Mouse (Mus musculus) 3T3-L1 (cell line): Measurements from ENCODE around the gene Rpsa.
"Not testable (repeated sequence)": the region's sequence is repeated elsewhere in the genome, so short reads cannot be mapped to it uniquely, and the experiment has no call there.

ENCODE experiments used
- DNase-seq: peaks from one replicate; pipeline ENCODE4 v3.0.0-alpha.2; 2015; ENCODE audit warnings: low read depth, low spot score

Gene Rpsa

GRCm38 (mm10) chr9:120127538-120128251, at the start of gene Rpsa:
TSS of gene Rpsa (plus strand) at chr9:120127689.
- DNase-seq, result peak; percentile 98

GRCm38 (mm10) chr9:120078241-120078640, 49.2 kb upstream of the Rpsa start:
- no peak for DNase-seq

GRCm38 (mm10) chr9:120079901-120080300, 47.6 kb upstream of the Rpsa start:
- no peak for DNase-seq

GRCm38 (mm10) chr9:120080546-120081108, 46.9 kb upstream of the Rpsa start:
- DNase-seq, result peak; percentile 16

- DNase-seq, result peak; percentile 9
These were observed 46.2 kb upstream of the Rpsa start for GRCm38 (mm10) chr9:120081247-120081646.

- no peak for DNase-seq
These were observed 45.5 kb upstream of the Rpsa start for GRCm38 (mm10) chr9:120081967-120082366.

GRCm38 (mm10) chr9:120082691-120083090, 44.8 kb upstream of the Rpsa start:
- DNase-seq, result no peak

- no peak for DNase-seq
These were observed 44.2 kb upstream of the Rpsa start for GRCm38 (mm10) chr9:120083158-120083894.

GRCm38 (mm10) chr9:120084406-120084805, 43.1 kb upstream of the Rpsa start:
- DNase-seq, result no peak

- DNase-seq, result no peak
These were observed 38.4 kb upstream of the Rpsa start for GRCm38 (mm10) chr9:120089125-120089524.

- no peak for DNase-seq
These were observed 36.4 kb upstream of the Rpsa start for GRCm38 (mm10) chr9:120091086-120091485.

GRCm38 (mm10) chr9:120091696-120092238, 35.7 kb upstream of the Rpsa start, which contains the start of gene Ccr8:
TSS of gene Ccr8 (plus strand) at chr9:120092114.
- DNase-seq, result no peak

GRCm38 (mm10) chr9:120093701-120094100, 33.8 kb upstream of the Rpsa start:
- DNase-seq, result no peak

- no peak for DNase-seq
These were observed 31.6 kb upstream of the Rpsa start for GRCm38 (mm10) chr9:120095886-120096285.

GRCm38 (mm10) chr9:120098682-120099081, 28.8 kb upstream of the Rpsa start:
- peak; percentile 85 for DNase-seq

- no peak for DNase-seq
These were observed 28.2 kb upstream of the Rpsa start for GRCm38 (mm10) chr9:120099304-120099703.

GRCm38 (mm10) chr9:120101165-120101564, 26.3 kb upstream of the Rpsa start:
- DNase-seq, result no peak

GRCm38 (mm10) chr9:120108953-120109352, 18.5 kb upstream of the Rpsa start:
- not testable (repeated sequence) for DNase-seq

- DNase-seq, result peak; percentile 96
These were observed 17.1 kb upstream of the Rpsa start, which contains the start of gene Slc25a38 for GRCm38 (mm10) chr9:120110211-120111018. TSS of gene Slc25a38 (plus strand) at chr9:120110374.

- no peak for DNase-seq
These were observed 16.1 kb upstream of the Rpsa start for GRCm38 (mm10) chr9:120111156-120111945.

- no peak for DNase-seq
These were observed 15.0 kb upstream of the Rpsa start for GRCm38 (mm10) chr9:120112472-120112871.
